Mouse (Mus musculus): ENCODE measurements around the gene Slc4a1ap.
A peak's percentile ranks its signal among the peaks of the same experiment; 100 is the strongest.
"Not testable (repeated sequence)": the region's sequence is repeated elsewhere in the genome, so short reads cannot be mapped to it uniquely, and the experiment has no call there.

The Slc4a1ap gene

GRCm38 (mm10) chr5:31526354-31527116 lies at the start of gene Slc4a1ap:
Slc4a1ap (plus strand) TSS chr5:31526995.
- DNase-seq (ENCODE audit: low spot score in 2 of 2) = peak; percentile 79 to 83

DNA sequence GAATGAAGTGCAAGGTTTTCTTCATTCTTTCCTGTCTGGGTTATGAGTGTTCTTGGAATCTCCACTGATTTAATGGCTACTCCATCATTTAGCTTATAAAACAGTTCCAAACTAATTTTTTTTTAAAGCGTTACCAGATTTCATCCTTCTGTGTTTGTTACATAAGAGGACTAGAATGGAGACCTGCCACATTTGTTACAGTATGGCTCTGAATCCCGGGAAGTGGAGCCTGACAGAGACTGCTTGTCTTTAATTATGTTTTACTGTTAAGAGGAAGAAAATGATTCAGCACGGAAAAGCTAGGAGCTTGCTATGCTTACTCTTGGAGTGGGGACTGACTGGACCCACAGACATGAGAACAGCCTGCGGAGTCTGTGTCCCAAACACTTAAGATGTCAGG lies 46.3 kb upstream of the Slc4a1ap start:
- DNase-seq (ENCODE audit: low spot score in 2 of 2) = no peak

DNA sequence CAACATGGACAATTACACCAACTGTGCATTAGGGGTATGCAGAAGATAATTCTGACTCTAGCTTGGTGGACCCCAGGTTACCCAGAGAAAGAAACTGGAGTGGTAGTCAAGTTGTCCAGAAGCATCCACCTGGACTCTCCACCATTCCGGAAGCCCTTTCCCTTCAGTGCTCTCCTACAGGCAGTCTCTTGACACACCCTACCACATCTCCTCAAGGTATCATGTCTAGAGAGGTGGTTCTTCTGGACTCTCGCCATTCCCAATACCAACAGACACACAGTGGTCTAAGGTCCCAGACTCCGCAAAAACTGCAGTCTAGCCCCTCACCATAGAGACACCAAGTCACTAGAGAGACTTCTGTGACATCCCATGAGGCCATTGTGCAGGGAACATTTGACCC lies 41.4 kb upstream of the Slc4a1ap start, which contains the start of gene 4930548H24Rik:
TSS of gene 4930548H24Rik (plus strand) at position 301 of the 400 bp plus-strand sequence.
- no peak for DNase-seq (ENCODE audit: low spot score in 2 of 2)

GRCm38 (mm10) chr5:31487889-31488288 lies 38.9 kb upstream of the Slc4a1ap start:
- no peak for DNase-seq (ENCODE audit: low spot score in 2 of 2)

DNA sequence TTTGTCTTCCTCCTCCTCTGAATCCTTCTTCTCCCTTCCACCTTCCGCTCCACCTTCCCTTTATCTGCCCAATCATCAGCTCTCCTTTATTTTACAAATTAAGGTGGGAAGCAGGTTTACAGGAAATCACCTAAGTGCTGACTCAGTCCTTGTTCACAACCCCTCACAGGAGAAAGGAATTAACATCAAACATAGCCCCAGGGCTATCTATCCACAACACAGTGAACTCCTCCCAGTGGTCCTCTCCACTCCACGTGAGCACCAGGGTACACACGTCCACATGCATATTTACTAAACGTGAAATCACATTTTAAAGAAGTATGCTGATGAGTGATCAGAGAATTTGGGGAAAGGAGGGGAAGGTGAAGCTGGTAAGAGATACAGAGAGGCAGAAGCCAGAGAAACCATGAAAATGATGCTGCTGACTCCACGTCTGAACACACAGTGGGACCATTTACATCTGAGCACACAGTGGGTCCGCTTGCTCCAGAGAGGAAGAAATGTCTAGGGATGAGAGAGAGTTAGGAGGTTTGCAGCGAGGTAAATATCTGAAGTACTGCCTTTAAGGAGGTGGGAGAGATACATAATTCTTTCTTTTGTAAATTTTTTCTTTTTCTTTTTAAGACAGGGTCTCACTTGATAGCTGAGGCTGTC lies 37.6 kb upstream of the Slc4a1ap start:
- no peak for DNase-seq (ENCODE audit: low spot score in 2 of 2)

GRCm38 (mm10) chr5:31492031-31492430 lies 34.8 kb upstream of the Slc4a1ap start:
- DNase-seq (ENCODE audit: low spot score in 2 of 2) = no peak

GRCm38 (mm10) chr5:31494513-31495297 lies 32.1 kb upstream of the Slc4a1ap start, which contains the start of gene Gpn1:
Gpn1 (plus strand) TSS chr5:31494741.
- peak; percentile 96 to 97 for DNase-seq (ENCODE audit: low spot score in 2 of 2)

DNA sequence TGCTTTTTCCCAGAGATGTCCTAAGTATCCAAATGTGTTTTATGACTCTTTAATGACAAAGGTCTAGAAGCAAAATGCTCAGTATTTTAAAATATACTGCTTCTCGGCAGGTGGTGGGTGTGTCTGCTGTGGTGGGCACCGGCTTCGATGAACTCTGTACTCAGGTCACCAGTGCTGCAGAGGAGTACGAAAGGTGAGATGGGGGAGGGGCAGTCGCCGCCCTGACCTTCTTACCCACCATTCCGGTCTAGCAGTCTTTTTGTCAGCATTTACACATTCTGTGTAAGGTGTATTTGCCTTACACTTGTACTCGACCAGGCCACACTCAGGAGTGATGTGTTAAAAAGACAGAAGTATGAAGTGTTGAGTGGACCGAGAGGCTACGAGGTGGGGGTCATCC lies 22.0 kb upstream of the Slc4a1ap start:
- no peak for DNase-seq (ENCODE audit: low spot score in 2 of 2)

DNA sequence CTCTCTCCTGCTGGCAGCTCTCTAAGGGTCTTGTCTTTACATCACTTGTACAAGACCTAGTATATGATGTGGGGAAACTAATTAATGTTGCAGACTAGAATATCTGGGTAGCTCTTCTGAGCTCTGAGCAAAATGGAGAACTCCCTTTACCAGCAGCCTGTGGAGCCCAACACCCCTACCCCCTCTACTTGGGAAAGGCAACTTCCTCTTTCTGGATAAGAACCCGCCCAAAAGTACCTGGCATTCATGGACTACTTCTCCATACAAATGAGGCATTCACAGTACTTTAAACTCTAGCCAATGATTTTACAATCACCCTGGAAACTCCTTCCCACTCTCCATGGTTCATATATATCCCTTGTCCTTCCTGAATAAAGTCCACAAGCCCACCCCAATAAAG lies 14.3 kb upstream of the Slc4a1ap start:
- no peak for DNase-seq (ENCODE audit: low spot score in 2 of 2)

- DNase-seq (ENCODE audit: low spot score in 2 of 2) = no peak
Measured at GRCm38 (mm10) chr5:31520556-31520955, 6.2 kb upstream of the Slc4a1ap start.

GRCm38 (mm10) chr5:31527117-31527680 lies 404 bp downstream of the Slc4a1ap start:
- DNase-seq (ENCODE audit: low spot score in 2 of 2) = peak in 1 of 2 experiments; percentile 33

DNA sequence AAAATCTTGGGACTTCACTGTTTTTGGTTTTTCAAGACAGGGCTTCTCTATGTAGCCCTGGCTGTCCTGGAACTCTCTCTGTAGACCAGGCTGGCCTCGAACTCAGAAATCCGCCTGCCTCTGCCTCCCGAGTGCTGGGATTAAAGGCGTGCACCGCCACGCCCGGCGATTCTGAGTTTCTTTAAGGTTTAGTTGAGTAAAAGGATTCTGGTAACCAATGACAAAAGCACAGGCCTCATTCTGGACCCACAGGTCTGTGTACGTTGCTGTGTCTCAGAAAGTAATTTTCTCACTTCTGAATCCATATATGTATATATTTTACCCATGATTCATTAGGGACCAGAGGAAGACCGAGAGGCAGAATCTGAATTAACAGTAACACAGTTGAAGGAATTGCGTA lies 912 bp downstream of the Slc4a1ap start, which contains the start of gene Supt7l:
TSS of gene Supt7l (minus strand) at position 101 of the 400 bp plus-strand sequence.
- DNase-seq (ENCODE audit: low spot score in 2 of 2) = not testable (repeated sequence)

GRCm38 (mm10) chr5:31528560-31528959 lies 1.8 kb downstream of the Slc4a1ap start:
- DNase-seq (ENCODE audit: low spot score in 2 of 2) = no peak

GRCm38 (mm10) chr5:31535228-31535627 lies 8.4 kb downstream of the Slc4a1ap start:
- no peak for DNase-seq (ENCODE audit: low spot score in 2 of 2)

- DNase-seq (ENCODE audit: low spot score in 2 of 2) = no peak
Measured at GRCm38 (mm10) chr5:31559401-31559800, 32.6 kb downstream of the Slc4a1ap start.

DNA sequence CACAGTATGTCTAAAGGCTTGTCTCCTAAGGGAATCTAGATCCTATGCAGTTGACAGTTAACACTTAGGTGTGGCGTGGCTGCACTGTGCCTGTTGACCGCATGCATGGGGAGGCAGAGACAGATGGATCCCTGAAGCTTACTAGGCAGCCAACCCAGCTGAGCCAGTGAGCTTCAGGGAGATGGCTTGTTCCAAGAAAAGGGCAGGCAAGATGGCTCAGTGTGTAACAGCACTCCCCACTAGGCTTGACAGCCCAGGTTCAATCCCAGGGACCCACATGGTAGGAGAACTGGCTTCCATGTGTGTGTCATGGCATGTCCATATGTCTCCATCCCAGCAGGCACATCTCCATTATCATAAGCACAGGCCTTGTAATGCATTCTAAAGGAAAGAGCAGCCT lies 33.6 kb downstream of the Slc4a1ap start:
- DNase-seq (ENCODE audit: low spot score in 2 of 2) = no peak

GRCm38 (mm10) chr5:31562036-31562666 lies 35.4 kb downstream of the Slc4a1ap start:
- DNase-seq (ENCODE audit: low spot score in 2 of 2) = peak; percentile 79 to 84

DNA sequence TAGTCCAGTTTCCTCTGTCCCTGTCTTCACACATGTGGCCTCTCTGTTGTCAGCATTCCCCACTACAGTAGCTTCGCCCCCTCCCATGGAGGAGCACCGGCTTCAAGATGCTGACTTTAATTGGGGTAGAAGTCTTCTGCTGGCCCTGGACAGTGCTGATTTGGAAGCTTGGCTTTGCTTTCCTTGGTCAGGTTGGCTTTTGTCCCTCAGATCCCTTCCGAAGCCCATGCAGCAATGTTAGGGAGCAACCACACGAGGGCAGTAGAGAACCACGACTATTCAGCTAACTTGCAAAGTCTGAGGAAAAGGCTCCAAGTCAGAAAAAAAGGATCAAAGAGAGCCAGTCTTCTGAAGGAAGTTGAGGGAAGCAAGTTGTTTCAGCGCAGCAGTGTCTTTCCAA lies 36.7 kb downstream of the Slc4a1ap start:
- DNase-seq (ENCODE audit: low spot score in 2 of 2) = peak; percentile 61 to 86

- no peak for DNase-seq (ENCODE audit: low spot score in 2 of 2)
Measured at GRCm38 (mm10) chr5:31563905-31564304, 37.1 kb downstream of the Slc4a1ap start.

DNA sequence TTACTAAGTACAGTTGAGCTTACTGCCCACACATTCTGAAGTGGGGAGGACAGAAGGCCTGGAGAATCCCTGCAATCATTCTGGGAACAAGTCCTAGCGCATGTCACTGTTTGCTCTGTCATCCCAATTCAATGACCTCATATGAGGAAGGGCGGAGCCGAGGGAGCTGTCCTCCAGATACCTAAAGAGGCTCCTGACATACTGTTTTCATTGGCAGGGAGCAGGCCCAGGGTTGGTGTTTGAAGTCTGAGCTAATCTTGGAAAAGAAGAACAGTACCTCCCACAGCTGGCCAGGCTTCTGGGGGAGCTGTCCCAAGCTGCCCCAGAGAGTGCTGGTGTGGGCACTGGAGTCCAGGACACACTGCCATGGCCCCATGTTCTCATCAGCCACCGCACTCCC lies 38.2 kb downstream of the Slc4a1ap start:
- DNase-seq (ENCODE audit: low spot score in 2 of 2) = no peak

GRCm38 (mm10) chr5:31566026-31566425 lies 39.2 kb downstream of the Slc4a1ap start:
- no peak for DNase-seq (ENCODE audit: low spot score in 2 of 2)
